Mouse (Mus musculus) lung, embryonic 14.5 days (tissue): Measurements from ENCODE around the gene Wdr76. TPM values are rescaled to one million over a fixed set of nuclear protein-coding genes. Genes with fewer than 3 reads are reported as not detected.

Experiments
- ATAC-seq: fragments of 200-750 bp; cut with Nextera tagmentation; 2 replicates; pipeline ENCODE4 v1.8.0; 2017; ENCODE audit warnings: mild to moderate bottlenecking, moderate TSS enrichment, moderate library complexity; ENCODE audit not compliant: insufficient read depth
- DNase-seq: peaks from one replicate; pipeline ENCODE4 v3.0.0-alpha.2; 2015
- H3K27ac ChIP-seq: fragments of 300-500 bp; sonication (generic); 2 replicates; pipeline ENCODE4 v1.5.1; 2014; ENCODE audit warnings: low read depth, mild to moderate bottlenecking, moderate library complexity
- H3K27me3 ChIP-seq: fragments of 300-500 bp; sonication (generic); 2 replicates; pipeline ENCODE4 v1.6.1; 2014; ENCODE audit warnings: low read length, control low read depth; ENCODE audit not compliant: insufficient read depth
- H3K36me3 ChIP-seq: fragments of 300-500 bp; sonication (generic); 2 replicates; pipeline ENCODE4 v1.6.1; 2014; ENCODE audit warnings: control low read depth; ENCODE audit not compliant: insufficient read depth
- H3K4me1 ChIP-seq: fragments of 300-500 bp; sonication (generic); 2 replicates; pipeline ENCODE4 v1.6.1; 2014; ENCODE audit warnings: antibody characterized with exemption, control low read depth; ENCODE audit not compliant: insufficient read depth
- H3K4me2 ChIP-seq: fragments of 300-500 bp; sonication (generic); 2 replicates; pipeline ENCODE4 v1.6.1; 2014; ENCODE audit warnings: mild to moderate bottlenecking
- H3K4me3 ChIP-seq: fragments of 300-500 bp; sonication (generic); 2 replicates; pipeline ENCODE4 v1.5.1; 2014; ENCODE audit warnings: low read depth, low read length
- H3K9ac ChIP-seq: fragments of 300-500 bp; sonication (generic); 2 replicates; pipeline ENCODE4 v1.6.1; 2014
- H3K9me3 ChIP-seq: fragments of 300-500 bp; sonication (generic); 2 replicates; pipeline ENCODE4 v1.6.1; 2016; ENCODE audit warnings: low read depth, low read length, control low read depth
- CTCF ChIP-seq: IDR thresholded peaks from 2 replicates; pipeline ENCODE4 v1.5.1; 2016; ENCODE audit warnings: antibody characterized with exemption, low read depth
- WGBS: fragments of 180-500 bp; shearing (Covaris S2); extraction: QIAGEN DNeasy Blood & Tissue Kit; methylation state at CpG from one replicate; pipeline ENCODE4 v1.1.7; 2014; 5-methylcytosine and 5-hydroxymethylcytosine counted together
- polyA plus RNA-seq: library from polyadenylated mRNA; unstranded; fragments of >200 nt; fragmentation: Nextera tagmentation; extraction: Ambion mirVana; gene quantifications from 2 replicates; pipeline ENCODE4 v1.2.1, GENCODE M21; 2014

Gene Wdr76
- polyA plus RNA-seq, 1 experiment from 2014 or later: 10.2 TPM

DNA sequence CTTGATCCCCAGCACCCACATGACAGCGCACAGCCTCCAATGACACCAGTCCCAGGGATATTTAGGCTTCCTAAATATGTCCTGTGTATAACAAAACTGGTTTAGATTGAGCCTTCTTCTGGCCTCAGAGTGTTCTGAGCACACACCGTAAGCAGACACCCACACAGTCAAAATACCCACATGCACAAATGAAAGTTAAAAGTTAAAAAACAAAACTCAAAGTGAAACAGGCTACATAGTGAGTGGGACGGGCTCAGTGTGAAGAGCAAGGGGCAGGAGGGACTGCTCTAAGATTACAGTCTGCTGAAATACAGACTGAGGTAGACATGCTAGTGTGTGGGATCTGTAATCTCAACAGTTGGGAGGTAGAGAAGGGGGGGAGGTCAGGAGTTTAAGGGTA is 63.5 kb downstream of the Wdr76 start:
- no peak for TF ChIP-seq CTCF
- no peaks in the 10 kb centered on the region for H3K9me3 ChIP-seq
- H3K27me3 ChIP-seq: no peaks in the 10 kb centered on the region
- H3K4me1 ChIP-seq: no peaks in the 10 kb centered on the region
- H3K4me2 ChIP-seq: no peak overlapping the region
- no peaks in the 10 kb centered on the region for H3K36me3 ChIP-seq
- H3K9ac ChIP-seq: no peak overlapping the region
- H3K4me3 ChIP-seq: no peak overlapping the region
- WGBS: 86% methylated on average over 3 of the region's 3 CpGs
- DNase-seq (no peak), ATAC-seq (no peak)
- no peak overlapping the region for H3K27ac ChIP-seq

DNA sequence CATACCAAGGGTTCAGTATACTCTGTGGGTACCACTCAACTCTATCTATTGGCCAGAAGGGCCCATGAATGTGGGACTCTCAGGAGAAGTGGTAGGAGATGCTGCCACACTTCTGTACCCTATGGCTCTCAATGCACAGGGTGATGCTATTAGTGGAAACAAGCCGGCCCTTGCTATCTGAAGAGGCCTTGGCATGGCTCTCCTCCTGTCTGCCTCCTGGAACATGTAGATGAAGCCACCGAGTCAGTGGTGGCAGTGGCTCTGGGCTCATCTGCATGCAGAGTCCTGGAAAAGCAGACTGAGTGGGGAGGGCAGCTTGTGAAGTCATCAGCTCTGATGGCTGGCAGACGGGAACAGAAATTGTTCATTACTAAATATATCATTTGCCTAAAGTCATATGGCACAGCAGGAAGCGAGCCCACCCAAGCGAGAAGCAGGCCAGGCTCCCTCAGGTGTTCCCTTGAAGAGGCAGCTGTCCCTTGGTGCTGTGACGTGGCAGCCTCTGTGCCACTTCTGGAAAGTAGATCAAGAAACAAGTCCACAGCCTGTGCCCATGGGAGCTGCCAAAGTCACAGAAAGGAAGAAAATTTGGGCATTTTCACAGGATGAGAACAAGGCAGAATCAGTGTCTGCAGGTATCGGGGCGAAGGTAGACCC is 64.6 kb downstream of the Wdr76 start:
- no peaks in the 10 kb centered on the region for H3K4me1 ChIP-seq
- TF ChIP-seq CTCF: no peak
- no peak overlapping the region for H3K4me2 ChIP-seq
- no peak overlapping the region for H3K9ac ChIP-seq
- H3K27ac ChIP-seq: no peak overlapping the region
- DNase-seq: no peak
- ATAC-seq: no peak
- H3K36me3 ChIP-seq: no peaks in the 10 kb centered on the region
- H3K9me3 ChIP-seq: no peaks in the 10 kb centered on the region
- WGBS: 67% methylated on average over 8 of the region's 8 CpGs
- H3K27me3 ChIP-seq: no peaks in the 10 kb centered on the region
- H3K4me3 ChIP-seq: no peak overlapping the region

DNA sequence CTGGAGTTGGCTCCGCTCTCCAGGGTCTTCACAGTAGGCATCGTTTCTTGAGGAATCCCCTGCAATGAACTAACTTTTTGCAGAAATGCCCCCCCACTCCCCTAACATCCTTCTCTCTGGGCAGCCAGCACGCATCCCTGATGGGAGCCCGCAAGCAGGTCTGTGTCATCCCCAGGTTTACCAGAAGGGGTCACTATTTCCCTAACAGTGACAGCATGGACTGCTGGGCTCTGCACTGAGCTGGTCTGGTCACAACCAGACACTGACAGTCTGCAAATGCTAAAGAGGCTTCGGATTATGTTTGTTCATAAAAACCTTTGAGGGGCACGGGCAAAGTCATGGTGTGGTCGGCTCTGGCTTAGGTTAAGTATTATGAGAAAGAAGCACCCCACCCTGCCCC is 65.3 kb downstream of the Wdr76 start:
- 10% methylated on average over 7 of the region's 7 CpGs for WGBS
- Histone ChIP-seq H3K36me3 (no peaks in the 10 kb centered on the region), H3K4me1 (no peaks in the 10 kb centered on the region), H3K27ac (no peak overlapping the region), H3K4me2 (no peak overlapping the region), H3K9ac (no peak overlapping the region), H3K4me3 (no peak overlapping the region), H3K27me3 (no peaks in the 10 kb centered on the region), H3K9me3 (no peaks in the 10 kb centered on the region)
- peak; percentile 95 for TF ChIP-seq CTCF
- DNase-seq (peak; percentile 95), ATAC-seq (peak; percentile 85)

DNA sequence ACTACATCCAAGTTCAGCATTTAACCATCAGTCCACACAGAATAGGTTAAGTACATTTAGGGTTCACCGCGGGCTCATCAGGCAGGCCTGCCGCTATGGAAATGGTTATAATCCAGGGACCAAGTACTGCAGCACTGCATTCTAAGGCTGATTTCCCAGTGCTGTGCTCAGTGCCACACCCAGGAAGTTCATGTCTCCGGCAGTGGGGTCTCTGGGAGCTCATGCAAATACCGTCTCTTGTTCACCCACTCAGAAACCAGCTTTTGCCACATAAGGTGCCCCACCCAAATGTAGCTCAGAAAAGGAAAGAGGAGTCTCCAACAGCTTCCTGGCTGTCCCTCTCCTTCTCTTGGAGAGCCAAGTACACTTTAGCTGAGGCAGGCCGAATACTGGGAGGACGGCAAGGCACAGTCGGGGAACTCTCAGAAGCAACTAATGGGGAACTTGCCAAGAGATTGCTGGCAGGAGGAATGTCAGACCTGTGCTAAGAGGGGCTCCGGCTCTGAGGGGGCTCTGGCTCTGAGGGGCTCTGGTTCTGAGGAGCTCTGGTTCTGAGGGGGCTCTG is 67.6 kb downstream of the Wdr76 start:
- no peak for TF ChIP-seq CTCF
- Histone ChIP-seq H3K36me3 (no peaks in the 10 kb centered on the region), H3K27ac (no peak overlapping the region)

DNA sequence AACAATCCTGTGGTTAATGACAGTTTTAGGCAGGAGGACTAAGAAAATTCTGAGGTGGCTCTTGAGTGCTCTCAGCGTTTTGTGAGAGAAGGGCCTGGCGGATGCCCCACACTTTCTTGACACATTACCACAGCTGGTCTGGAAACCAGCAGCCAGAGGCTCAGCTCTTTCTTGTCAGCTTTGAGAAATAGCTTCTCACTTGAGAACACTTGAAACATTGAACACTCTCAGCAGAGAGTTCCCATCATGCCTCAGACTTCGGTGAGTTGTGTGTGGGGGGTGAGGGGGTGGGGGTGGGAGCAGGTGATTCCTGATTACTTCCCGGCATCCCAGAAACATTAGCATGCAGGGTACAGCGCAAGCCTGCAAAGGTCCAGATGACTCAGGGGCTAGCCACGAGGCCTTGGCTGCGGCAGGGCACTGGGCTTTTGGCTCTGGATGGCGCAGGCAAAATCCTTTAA is 69.2 kb downstream of the Wdr76 start:
- Histone ChIP-seq H3K27ac (peak overlapping the region; percentile 42), H3K27me3 (no peaks in the 10 kb centered on the region), H3K9ac (no peak overlapping the region), H3K36me3 (no peaks in the 10 kb centered on the region), H3K4me3 (no peak overlapping the region), H3K9me3 (no peaks in the 10 kb centered on the region), H3K4me2 (no peak overlapping the region), H3K4me1 (no peaks in the 10 kb centered on the region)
- WGBS: 28% methylated on average over 8 of the region's 8 CpGs
- DNase-seq: peak; percentile 73
- peak; percentile 45 for ATAC-seq
- TF ChIP-seq CTCF: no peak

More for the DNA sequence above, 67.6 kb downstream of the Wdr76 start:
- no peaks in the 10 kb centered on the region for H3K4me1 ChIP-seq
- 57% methylated on average over 9 of the region's 9 CpGs for WGBS
- no peaks in the 10 kb centered on the region for H3K9me3 ChIP-seq
- H3K9ac ChIP-seq: no peak overlapping the region
- H3K4me2 ChIP-seq: no peak overlapping the region
- no peak overlapping the region for H3K4me3 ChIP-seq
- ATAC-seq: no peak
- no peaks in the 10 kb centered on the region for H3K27me3 ChIP-seq
- peak; percentile 62 for DNase-seq

DNA sequence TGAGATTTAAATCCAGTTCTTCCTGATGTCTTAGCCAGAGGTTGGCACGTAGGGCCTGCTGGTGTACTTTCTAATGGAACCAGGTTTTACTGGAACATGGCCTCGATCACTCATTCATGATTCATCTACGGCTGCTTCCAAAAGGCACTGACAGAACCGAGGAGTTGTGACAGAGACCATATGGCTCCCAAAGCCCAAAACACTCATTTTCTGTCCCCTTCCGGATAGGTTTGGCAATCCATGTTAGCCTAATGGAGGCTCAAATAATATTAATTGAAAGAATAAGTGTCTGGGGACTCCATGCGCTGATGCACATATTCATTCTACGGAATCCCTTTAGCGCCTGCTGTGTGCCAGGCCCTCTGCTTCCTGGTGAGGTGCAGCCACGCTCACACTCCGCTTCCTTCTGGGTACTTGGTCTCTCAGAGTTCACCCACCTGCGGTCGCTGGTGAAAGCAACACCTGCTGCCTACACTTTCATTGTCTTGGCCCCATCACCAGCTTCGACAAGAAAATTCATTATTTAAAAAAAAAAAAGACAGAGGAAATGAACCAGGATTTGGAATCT is 76.4 kb downstream of the Wdr76 start:
- H3K36me3 ChIP-seq: no peaks in the 10 kb centered on the region
- no peak overlapping the region for H3K4me3 ChIP-seq
- TF ChIP-seq CTCF: no peak
- H3K9me3 ChIP-seq: no peaks in the 10 kb centered on the region
- H3K4me1 ChIP-seq: peaks cover 8% of the 10 kb centered on the region; the same call in 1 of the 2 replicates
- no peak overlapping the region for H3K4me2 ChIP-seq
- H3K27me3 ChIP-seq: no peaks in the 10 kb centered on the region
- no peak for ATAC-seq
- WGBS: 73% methylated on average over 13 of the region's 13 CpGs
- H3K27ac ChIP-seq: no peak overlapping the region
- DNase-seq: no peak
- no peak overlapping the region for H3K9ac ChIP-seq

DNA sequence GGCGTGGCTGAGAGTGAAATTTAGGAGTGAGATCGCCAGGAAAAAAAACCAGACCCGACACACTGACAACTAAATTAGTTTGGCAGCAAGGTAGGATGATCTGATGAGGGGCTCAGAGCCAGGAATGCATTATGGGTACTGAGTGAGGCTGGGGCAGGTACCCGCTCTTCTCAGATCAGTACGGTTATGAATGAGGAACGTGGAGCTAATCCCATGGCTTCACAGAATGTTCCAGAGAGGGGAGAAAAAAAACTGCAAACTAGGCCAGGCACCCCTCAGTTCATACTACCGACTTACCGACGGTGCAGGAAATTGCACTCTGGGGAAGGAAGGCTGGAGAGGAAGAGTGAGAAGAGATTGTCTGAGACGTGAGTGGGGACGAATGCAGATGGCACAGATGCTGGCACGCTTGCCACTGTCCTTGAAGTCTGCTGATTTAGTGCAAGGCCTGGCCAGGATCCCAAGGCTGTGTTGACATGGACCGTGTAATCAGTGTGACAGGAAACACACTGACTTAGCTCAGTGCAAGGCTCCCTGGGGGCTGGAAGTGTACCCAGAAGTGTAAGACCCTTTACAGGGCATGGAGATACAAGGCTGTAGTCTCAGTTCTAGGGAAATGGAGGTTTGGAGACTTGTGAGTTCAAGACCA is 77.1 kb downstream of the Wdr76 start:
- H3K9ac ChIP-seq: no peak overlapping the region
- ATAC-seq (peak; percentile 80), DNase-seq (peak; percentile 83)
- H3K27me3 ChIP-seq: no peaks in the 10 kb centered on the region
- H3K9me3 ChIP-seq: no peaks in the 10 kb centered on the region
- 0 out of 2 replicates have a peak overlapping the region, but pooled peaks have one; percentile 46 for H3K27ac ChIP-seq
- H3K4me2 ChIP-seq: no peak overlapping the region
- WGBS: 46% methylated on average over 13 of the region's 13 CpGs
- no peak for TF ChIP-seq CTCF
- no peaks in the 10 kb centered on the region for H3K36me3 ChIP-seq
- no peak overlapping the region for H3K4me3 ChIP-seq
- peaks cover 12% of the 10 kb centered on the region; the same call in 1 of the 2 replicates for H3K4me1 ChIP-seq
